Mouse (Mus musculus) MEL (cell line): ENCODE data around the gene Myof.

ENCODE experiments used
- CTCF ChIP-seq, 3 experiments: IDR thresholded peaks in 2 of 3; conservative IDR thresholded peaks in 1 of 3; 2 replicates each; pipeline ENCODE4 v1.5.1; 2011 to 2012; ENCODE audit warnings: low read length in 3 of 3, low read depth in 2 of 3, mild to moderate bottlenecking in 2 of 3, improper control_type of control experiment in 1 of 3, inconsistent platforms in 1 of 3, mixed read lengths in 1 of 3, moderate library complexity in 1 of 3; ENCODE audit not compliant: control insufficient read depth in 1 of 3, insufficient read depth in 1 of 3, poor library complexity in 1 of 3, severe bottlenecking in 1 of 3
- EP300 ChIP-seq, 2 experiments: IDR thresholded peaks; 2 replicates each; pipeline ENCODE4 v1.6.1; 2011; ENCODE audit warnings: improper control_type of control experiment in 2 of 2, low read length in 2 of 2, low read depth in 1 of 2, mild to moderate bottlenecking in 1 of 2

GRCm38 (mm10) chr19:37970004-37970403 lies 73.4 kb downstream of the Myof start:
- TF ChIP-seq EP300 (IDR thresholded peaks at IDR 0.05; ENCODE audit: low read depth in 1 of 2, low read length in 2 of 2) (no peak), CTCF (IDR thresholded peaks at IDR 0.05 in 2 of 3, conservative IDR thresholded peaks at IDR 0.05 in 1 of 3; ENCODE audit: control insufficient read depth in 1 of 3, insufficient read depth in 1 of 3, low read depth in 2 of 3, low read length in 3 of 3, poor library complexity in 1 of 3, severe bottlenecking in 1 of 3) (no peak)
